Mouse (Mus musculus) myocyte (in vitro differentiated cells): ENCODE data around the gene Mmp11.
A peak's percentile ranks its signal among the peaks of the same experiment; 100 is the strongest.

Experiments
- E2F4 ChIP-seq: IDR thresholded peaks from one replicate; pipeline ENCODE4 v1.6.1; 2011; ENCODE audit warnings: mild to moderate bottlenecking, control low read depth, moderate library complexity; ENCODE audit not compliant: insufficient read depth
- MAX ChIP-seq: IDR thresholded peaks from one replicate; pipeline ENCODE4 v1.6.1; 2011; ENCODE audit warnings: low read depth, mild to moderate bottlenecking, control low read depth
- MYOG ChIP-seq, 3 experiments: IDR thresholded peaks; one replicate each; pipeline ENCODE4 v1.6.1; 2011; ENCODE audit warnings: control low read depth in 2 of 3, low read depth in 2 of 3, mild to moderate bottlenecking in 2 of 3; ENCODE audit not compliant: insufficient read length in 2 of 3, control insufficient read depth in 1 of 3, insufficient read depth in 1 of 3
- POLR2A ChIP-seq: IDR thresholded peaks from one replicate; pipeline ENCODE4 v1.6.1; 2011; ENCODE audit warnings: low read depth, mild to moderate bottlenecking, control low read depth, moderate library complexity; ENCODE audit not compliant: insufficient read length
- TCF12 ChIP-seq: IDR thresholded peaks from one replicate; pipeline ENCODE4 v1.6.1; 2011; ENCODE audit warnings: mild to moderate bottlenecking, control low read depth; ENCODE audit not compliant: poor library complexity, insufficient read depth, severe bottlenecking
- USF1 ChIP-seq: IDR thresholded peaks from one replicate; pipeline ENCODE4 v1.6.1; 2011; ENCODE audit warnings: low read depth, mild to moderate bottlenecking, control low read depth, moderate library complexity

- TF ChIP-seq POLR2A = no peak
- TF ChIP-seq E2F4 = no peak
- peak; percentile 75 for TF ChIP-seq TCF12
- no peak for TF ChIP-seq MAX
- TF ChIP-seq USF1 = no peak
- TF ChIP-seq MYOG (IDR thresholded peaks at IDR 0.05; ENCODE audit: control insufficient read depth in 1 of 3, insufficient read depth in 1 of 3, insufficient read length in 2 of 3, low read depth in 2 of 3) = peak in 2 of 3 experiments; percentile 46 to 73
Measured at GRCm38 (mm10) chr10:75944066-75944772, 7.9 kb upstream of the Mmp11 start.
